Mouse (Mus musculus): Measurements from ENCODE around the gene Wnk4. TPM values are rescaled to one million over a fixed set of nuclear protein-coding genes. Genes with fewer than 3 reads are reported as not detected.

Gene Wnk4
- polyA plus RNA-seq (2015; fragmentation: Nextera tagmentation; extraction: Ambion mirVana): 30.5 and 39.5 TPM in 2 replicates

GRCm38 (mm10) chr11:101259948-101260825 is at the start of gene Wnk4:
Gene Wnk4, plus strand, starts transcription at chr11:101260567.
- WGBS: under 1% methylated on average over 38 of the region's 43 CpGs
- Histone ChIP-seq H3K4me2 (replicated peaks; ENCODE audit: low read depth, low read length) (peak within 1 kb of the TSS; percentile 98), H3K9ac (replicated peaks; ENCODE audit: low read length) (peak within 1 kb of the TSS; percentile 91), H3K27me3 (ENCODE audit: insufficient read depth, low read length) (peaks cover 15% of the 10 kb centered on the region), H3K9me3 (ENCODE audit: low read length) (no peaks in the 10 kb centered on the region), H3K4me3 (ENCODE audit: low read length) (peak within 1 kb of the TSS; percentile 78), H3K36me3 (ENCODE audit: insufficient read depth, low read length) (peaks cover 10% of the 10 kb centered on the region), H3K27ac (ENCODE audit: low read length) (peak within 1 kb of the TSS; percentile 98), H3K4me1 (ENCODE audit: insufficient read depth, low read length) (peaks cover 71% of the 10 kb centered on the region)
- peak; percentile 86 for ATAC-seq (ENCODE audit: low FRiP score, low TSS enrichment)

- H3K27me3 ChIP-seq (ENCODE audit: insufficient read depth, low read length): no peaks in the 10 kb centered on the region
- no peaks in the 10 kb centered on the region for H3K9me3 ChIP-seq (ENCODE audit: low read length)
- ATAC-seq (ENCODE audit: low FRiP score, low TSS enrichment): peak; percentile 82
- 25% methylated on average over 3 of the region's 3 CpGs for WGBS
- H3K9ac ChIP-seq (replicated peaks; ENCODE audit: low read length): no peak overlapping the region
- H3K27ac ChIP-seq (ENCODE audit: low read length): no peak overlapping the region
- H3K4me3 ChIP-seq (ENCODE audit: low read length): no peak overlapping the region
- H3K4me1 ChIP-seq (ENCODE audit: insufficient read depth, low read length): no peaks in the 10 kb centered on the region
- no peak overlapping the region for H3K4me2 ChIP-seq (replicated peaks; ENCODE audit: low read depth, low read length)
- peaks cover 68% of the 10 kb centered on the region for H3K36me3 ChIP-seq (ENCODE audit: insufficient read depth, low read length)
Observed at GRCm38 (mm10) chr11:101211970-101212369, 48.4 kb upstream of the Wnk4 start.

- Histone ChIP-seq H3K9ac (replicated peaks; ENCODE audit: low read length) (no peak overlapping the region), H3K4me3 (ENCODE audit: low read length) (no peak overlapping the region), H3K27me3 (ENCODE audit: insufficient read depth, low read length) (no peaks in the 10 kb centered on the region), H3K36me3 (ENCODE audit: insufficient read depth, low read length) (peaks cover 38% of the 10 kb centered on the region), H3K27ac (ENCODE audit: low read length) (no peak overlapping the region), H3K4me1 (ENCODE audit: insufficient read depth, low read length) (peaks cover 26% of the 10 kb centered on the region), H3K4me2 (replicated peaks; ENCODE audit: low read depth, low read length) (no peak overlapping the region), H3K9me3 (ENCODE audit: low read length) (no peaks in the 10 kb centered on the region)
- ATAC-seq (ENCODE audit: low FRiP score, low TSS enrichment): no peak
- WGBS: 94% methylated on average over 5 of the region's 5 CpGs
Observed at GRCm38 (mm10) chr11:101216936-101217335, 43.4 kb upstream of the Wnk4 start.

- WGBS: 43% methylated on average over 10 of the region's 10 CpGs
- peaks cover 28% of the 10 kb centered on the region for H3K36me3 ChIP-seq (ENCODE audit: insufficient read depth, low read length)
- peak overlapping the region; percentile 79 for H3K27ac ChIP-seq (ENCODE audit: low read length)
- no peak overlapping the region for H3K4me3 ChIP-seq (ENCODE audit: low read length)
- ATAC-seq (ENCODE audit: low FRiP score, low TSS enrichment): no peak
- H3K27me3 ChIP-seq (ENCODE audit: insufficient read depth, low read length): no peaks in the 10 kb centered on the region
- H3K9me3 ChIP-seq (ENCODE audit: low read length): no peaks in the 10 kb centered on the region
- peaks cover 26% of the 10 kb centered on the region for H3K4me1 ChIP-seq (ENCODE audit: insufficient read depth, low read length)
- H3K9ac ChIP-seq (replicated peaks; ENCODE audit: low read length): no peak overlapping the region; the same call in 1 of the 2 replicates
- H3K4me2 ChIP-seq (replicated peaks; ENCODE audit: low read depth, low read length): peak overlapping the region; percentile 26
Observed at GRCm38 (mm10) chr11:101218436-101219055, 41.8 kb upstream of the Wnk4 start.

- Histone ChIP-seq H3K4me1 (ENCODE audit: insufficient read depth, low read length) (peaks cover 41% of the 10 kb centered on the region), H3K4me3 (ENCODE audit: low read length) (no peak overlapping the region), H3K9ac (replicated peaks; ENCODE audit: low read length) (no peak overlapping the region), H3K9me3 (ENCODE audit: low read length) (no peaks in the 10 kb centered on the region), H3K27me3 (ENCODE audit: insufficient read depth, low read length) (no peaks in the 10 kb centered on the region), H3K4me2 (replicated peaks; ENCODE audit: low read depth, low read length) (peak overlapping the region; percentile 5; the same call in 1 of the 2 replicates), H3K36me3 (ENCODE audit: insufficient read depth, low read length) (peaks cover 10% of the 10 kb centered on the region; the same call in 1 of the 2 replicates), H3K27ac (ENCODE audit: low read length) (peak overlapping the region; percentile 93)
- ATAC-seq (ENCODE audit: low FRiP score, low TSS enrichment): no peak
- 8% methylated on average over 2 of the region's 2 CpGs for WGBS
Observed at GRCm38 (mm10) chr11:101220853-101221252, 39.5 kb upstream of the Wnk4 start.

- 45% methylated on average over 8 of the region's 8 CpGs for WGBS
- peaks cover 41% of the 10 kb centered on the region for H3K4me1 ChIP-seq (ENCODE audit: insufficient read depth, low read length)
- peaks cover 5% of the 10 kb centered on the region; the same call in 1 of the 2 replicates for H3K36me3 ChIP-seq (ENCODE audit: insufficient read depth, low read length)
- peak overlapping the region; percentile 93 for H3K27ac ChIP-seq (ENCODE audit: low read length)
- H3K9ac ChIP-seq (replicated peaks; ENCODE audit: low read length): no peak overlapping the region
- H3K4me2 ChIP-seq (replicated peaks; ENCODE audit: low read depth, low read length): peak overlapping the region; percentile 5; the same call in 1 of the 2 replicates
- no peaks in the 10 kb centered on the region for H3K27me3 ChIP-seq (ENCODE audit: insufficient read depth, low read length)
- no peaks in the 10 kb centered on the region for H3K9me3 ChIP-seq (ENCODE audit: low read length)
- no peak overlapping the region for H3K4me3 ChIP-seq (ENCODE audit: low read length)
- ATAC-seq (ENCODE audit: low FRiP score, low TSS enrichment): peak; percentile 75
Observed at GRCm38 (mm10) chr11:101221306-101221986, 38.9 kb upstream of the Wnk4 start.

GRCm38 (mm10) chr11:101224337-101224736 is 36.0 kb upstream of the Wnk4 start:
- H3K27ac ChIP-seq (ENCODE audit: low read length): peak overlapping the region; percentile 7; the same call in 1 of the 2 replicates
- H3K27me3 ChIP-seq (ENCODE audit: insufficient read depth, low read length): no peaks in the 10 kb centered on the region
- H3K4me1 ChIP-seq (ENCODE audit: insufficient read depth, low read length): peaks cover 37% of the 10 kb centered on the region
- no peaks in the 10 kb centered on the region for H3K9me3 ChIP-seq (ENCODE audit: low read length)
- no peak overlapping the region for H3K4me3 ChIP-seq (ENCODE audit: low read length)
- H3K4me2 ChIP-seq (replicated peaks; ENCODE audit: low read depth, low read length): no peak overlapping the region
- no peak for ATAC-seq (ENCODE audit: low FRiP score, low TSS enrichment)
- H3K9ac ChIP-seq (replicated peaks; ENCODE audit: low read length): no peak overlapping the region
- no peaks in the 10 kb centered on the region for H3K36me3 ChIP-seq (ENCODE audit: insufficient read depth, low read length)
- WGBS: 81% methylated on average over 3 of the region's 3 CpGs

GRCm38 (mm10) chr11:101225331-101226064 is 34.9 kb upstream of the Wnk4 start:
- peaks cover 43% of the 10 kb centered on the region for H3K4me1 ChIP-seq (ENCODE audit: insufficient read depth, low read length)

GRCm38 (mm10) chr11:101226065-101226701 is 34.2 kb upstream of the Wnk4 start, which contains the start of gene Ezh1:
Gene Ezh1, minus strand, starts transcription at chr11:101226463.
- Histone ChIP-seq H3K4me2 (replicated peaks; ENCODE audit: low read depth, low read length) (peak within 1 kb of the TSS; percentile 75), H3K36me3 (ENCODE audit: insufficient read depth, low read length) (no peaks in the 10 kb centered on the region), H3K27me3 (ENCODE audit: insufficient read depth, low read length) (no peaks in the 10 kb centered on the region), H3K9me3 (ENCODE audit: low read length) (no peaks in the 10 kb centered on the region), H3K27ac (ENCODE audit: low read length) (peak within 1 kb of the TSS; percentile 82), H3K9ac (replicated peaks; ENCODE audit: low read length) (peak within 1 kb of the TSS; percentile 81), H3K4me3 (ENCODE audit: low read length) (peak within 1 kb of the TSS; percentile 74), H3K4me1 (ENCODE audit: insufficient read depth, low read length) (peaks cover 43% of the 10 kb centered on the region)
- WGBS: 1% methylated on average over 47 of the region's 56 CpGs
- ATAC-seq (ENCODE audit: low FRiP score, low TSS enrichment): peak; percentile 91

More at GRCm38 (mm10) chr11:101225331-101226064, 34.9 kb upstream of the Wnk4 start:
- no peak for ATAC-seq (ENCODE audit: low FRiP score, low TSS enrichment)
- WGBS: 15% methylated on average over 25 of the region's 25 CpGs
- peak overlapping the region; percentile 74 for H3K4me3 ChIP-seq (ENCODE audit: low read length)
- peak overlapping the region; percentile 75 for H3K4me2 ChIP-seq (replicated peaks; ENCODE audit: low read depth, low read length)
- no peaks in the 10 kb centered on the region for H3K9me3 ChIP-seq (ENCODE audit: low read length)
- H3K9ac ChIP-seq (replicated peaks; ENCODE audit: low read length): peak overlapping the region; percentile 81
- H3K36me3 ChIP-seq (ENCODE audit: insufficient read depth, low read length): no peaks in the 10 kb centered on the region
- H3K27ac ChIP-seq (ENCODE audit: low read length): peak overlapping the region; percentile 82
- H3K27me3 ChIP-seq (ENCODE audit: insufficient read depth, low read length): no peaks in the 10 kb centered on the region

Data from kidney, embryonic 16.5 days (tissue).